Mouse (Mus musculus): ENCODE data around the gene Npy1r.

Npy1r gene

DNA sequence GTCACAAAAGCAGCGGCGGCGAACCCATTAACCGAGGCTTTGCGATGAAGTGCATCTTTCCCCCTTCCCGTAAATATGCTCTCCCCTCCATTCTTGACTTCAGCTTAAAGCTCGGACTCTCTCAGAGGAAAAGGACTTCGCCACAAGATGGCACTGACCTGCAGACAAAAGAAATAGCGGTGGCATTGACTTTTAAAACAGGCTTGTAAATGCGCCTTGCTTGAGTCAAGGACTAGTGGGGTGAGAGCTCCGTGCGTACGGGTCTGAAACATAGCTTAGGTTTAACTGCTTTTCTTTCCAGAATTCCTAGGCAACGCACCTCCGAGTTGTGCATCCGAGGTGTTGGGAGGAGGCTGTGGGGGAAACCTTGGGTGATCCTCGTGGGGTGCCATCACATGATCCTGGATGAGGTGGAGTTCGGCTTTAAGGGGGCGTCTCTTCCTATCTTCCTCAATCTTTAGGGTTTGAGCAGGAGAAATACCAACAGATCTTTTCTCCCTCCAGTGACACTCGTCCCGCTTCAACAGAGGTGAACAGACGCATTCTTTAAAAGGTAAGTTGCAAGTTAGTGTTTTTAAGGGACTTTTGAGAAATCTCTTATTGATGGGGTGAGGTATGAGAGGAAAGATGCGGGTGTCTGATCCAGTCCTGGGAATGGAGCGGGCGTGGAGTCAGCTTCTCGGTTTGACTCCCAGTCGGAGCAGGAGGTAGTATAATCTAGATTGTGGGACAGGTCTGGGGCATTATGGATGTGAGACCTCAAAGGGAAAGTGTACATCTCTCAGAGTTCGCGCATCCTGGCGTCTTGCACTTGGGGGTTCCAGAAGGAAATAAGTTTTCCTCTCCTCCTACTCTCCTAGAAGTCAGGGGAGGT, at the start of gene Npy1r:
TSS of gene Npy1r (plus strand) at position 223 of the 874 bp plus-strand sequence.
- peak; percentile 50 for DNase-seq (ENCODE audit: low spot score)

- no peak for DNase-seq (ENCODE audit: low spot score)
Measured at GRCm38 (mm10) chr8:66681261-66681660, 15.7 kb upstream of the Npy1r start.

GRCm38 (mm10) chr8:66687511-66688329, 9.3 kb upstream of the Npy1r start, which contains the start of gene Npy5r:
Gene Npy5r, minus strand, starts transcription at chr8:66688128.
- no peak for DNase-seq (ENCODE audit: low spot score)

DNA sequence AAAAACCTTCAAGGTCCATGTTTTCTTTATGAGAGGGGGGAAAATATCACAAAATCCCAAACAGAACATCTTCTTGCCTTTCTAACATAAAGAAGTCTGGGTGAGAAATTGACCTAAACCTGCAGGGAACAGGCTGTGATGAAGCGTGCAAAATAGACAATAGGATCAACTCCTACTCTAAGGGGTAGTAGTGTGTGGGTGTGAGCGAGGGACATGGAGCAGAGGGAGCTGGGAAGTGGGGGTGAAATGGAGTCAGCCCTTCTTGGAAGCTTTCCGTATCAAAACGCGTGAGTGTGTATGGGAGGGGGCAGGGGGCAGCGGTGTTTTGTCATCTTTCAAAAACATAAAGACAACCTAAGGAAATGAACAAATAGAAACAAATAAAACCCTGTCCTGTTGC, 8.6 kb upstream of the Npy1r start:
- no peak for DNase-seq (ENCODE audit: low spot score)

DNA sequence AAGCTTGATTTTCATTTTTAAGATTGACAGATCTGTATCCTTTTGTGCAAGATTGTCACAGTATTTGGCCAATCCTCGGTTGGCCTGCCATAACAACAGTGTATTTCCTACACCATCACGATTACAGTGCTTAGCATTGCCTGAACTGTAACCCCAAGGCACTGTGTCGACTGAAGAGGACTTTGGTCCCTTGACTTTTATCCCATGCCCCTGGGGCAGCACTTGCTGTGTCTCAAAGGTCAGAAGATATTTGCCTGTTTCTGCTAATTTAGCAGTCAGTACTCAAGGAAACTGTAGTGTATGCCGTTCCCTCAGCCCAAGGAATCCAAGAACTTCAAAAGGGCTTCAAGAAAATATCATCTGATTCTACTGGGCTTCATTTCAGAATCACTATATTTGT, 8.2 kb upstream of the Npy1r start:
- no peak for DNase-seq (ENCODE audit: low spot score)

- DNase-seq (ENCODE audit: low spot score): no peak
Measured at GRCm38 (mm10) chr8:66690402-66690801, 6.6 kb upstream of the Npy1r start.

- DNase-seq (ENCODE audit: low spot score): no peak
Measured at GRCm38 (mm10) chr8:66698011-66698410, 1.0 kb downstream of the Npy1r start.

- no peak for DNase-seq (ENCODE audit: low spot score)
Measured at GRCm38 (mm10) chr8:66698782-66699181, 1.8 kb downstream of the Npy1r start.

GRCm38 (mm10) chr8:66714324-66714975, 17.5 kb downstream of the Npy1r start:
- no peak for DNase-seq (ENCODE audit: low spot score)

- DNase-seq (ENCODE audit: low spot score): no peak
Measured at GRCm38 (mm10) chr8:66722835-66723234, 25.8 kb downstream of the Npy1r start.

GRCm38 (mm10) chr8:66729446-66729845, 32.5 kb downstream of the Npy1r start:
- DNase-seq (ENCODE audit: low spot score): no peak

DNA sequence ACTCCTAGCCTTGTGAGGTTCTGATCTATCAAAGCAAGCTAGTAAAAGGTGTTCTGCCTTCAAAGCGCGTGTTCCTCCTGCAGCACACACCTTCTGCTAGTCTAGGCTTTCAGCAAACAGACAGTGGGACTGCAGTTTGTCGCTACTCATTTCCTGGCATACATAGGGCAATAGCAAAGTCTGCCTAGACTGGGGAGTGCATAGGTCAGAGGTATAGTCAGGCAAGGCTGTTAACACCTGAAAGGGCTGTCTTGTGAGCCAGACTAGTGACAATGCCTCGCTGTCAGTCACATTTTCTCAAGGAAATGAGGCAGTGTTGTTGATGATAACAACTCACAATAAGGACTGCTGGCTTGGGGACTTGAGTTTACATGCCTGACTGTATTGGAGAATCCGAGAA, 35.0 kb downstream of the Npy1r start:
- no peak for DNase-seq (ENCODE audit: low spot score)

- DNase-seq (ENCODE audit: low spot score): no peak
Measured at GRCm38 (mm10) chr8:66742359-66742758, 45.4 kb downstream of the Npy1r start.

DNA sequence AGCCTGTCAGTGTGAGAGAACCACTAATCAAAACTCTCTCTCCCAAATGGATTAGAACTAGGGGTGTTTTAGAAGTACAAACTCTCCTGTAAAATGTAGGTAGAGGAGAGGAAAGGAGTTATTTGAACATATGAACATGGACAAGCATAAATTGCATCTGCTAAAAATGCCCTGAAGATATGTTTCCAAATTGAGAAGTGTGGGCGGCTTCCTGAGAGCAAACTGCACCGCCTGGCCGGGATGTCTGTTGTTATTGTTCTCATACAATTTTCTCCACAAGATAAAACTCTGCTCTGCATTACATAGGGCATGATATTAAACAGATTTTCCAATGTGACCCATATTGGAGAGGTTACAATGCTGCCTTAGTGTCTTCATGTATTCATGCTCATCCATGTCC, 48.6 kb downstream of the Npy1r start:
- DNase-seq (ENCODE audit: low spot score): no peak

DNA sequence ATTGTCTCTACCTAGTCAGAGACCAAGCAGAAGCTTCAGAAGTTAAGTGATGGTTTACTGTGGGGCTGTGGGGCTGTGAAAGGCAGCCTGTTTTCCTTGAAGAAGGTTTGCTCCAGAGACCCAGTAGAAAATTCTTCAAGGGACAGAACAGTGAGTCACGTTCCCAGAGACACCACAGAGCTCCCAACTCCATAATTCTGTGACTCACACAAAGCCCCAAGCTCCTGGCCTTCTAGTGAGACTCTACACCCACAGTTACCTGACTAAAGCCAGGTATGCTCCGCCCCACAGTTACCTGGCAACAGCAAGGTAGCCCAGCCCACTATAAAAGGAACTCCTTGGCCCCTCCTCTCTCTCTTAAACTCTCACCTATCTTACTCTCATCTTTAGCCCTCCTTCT, 54.6 kb downstream of the Npy1r start:
- DNase-seq (ENCODE audit: low spot score): no peak

DNA sequence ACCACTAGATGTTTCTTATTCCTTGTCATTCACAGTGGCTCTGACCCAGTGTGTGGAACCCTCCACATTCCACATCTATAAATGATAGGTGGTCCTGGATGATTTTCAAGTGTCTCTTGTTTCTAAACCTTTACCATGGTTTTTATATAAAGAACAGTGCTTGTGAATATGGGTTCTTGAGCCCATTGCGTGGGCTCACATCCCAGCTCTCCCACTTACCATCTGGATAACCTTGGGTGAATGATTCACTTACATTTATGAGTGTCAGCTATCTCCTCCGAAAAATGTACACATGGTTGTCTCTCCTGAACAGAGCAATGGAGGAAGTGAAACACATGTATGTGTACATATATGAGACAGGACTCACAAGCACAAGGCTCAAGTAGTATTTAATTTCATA, 59.2 kb downstream of the Npy1r start:
- no peak for DNase-seq (ENCODE audit: low spot score)
